Mouse (Mus musculus) adipocyte (in vitro differentiated cells): ENCODE results near the gene Agk.

Experiments used
- DNase-seq: peaks from one replicate; pipeline ENCODE4 v3.0.0-alpha.2; 2016; ENCODE audit warnings: low spot score

The Agk gene

DNA sequence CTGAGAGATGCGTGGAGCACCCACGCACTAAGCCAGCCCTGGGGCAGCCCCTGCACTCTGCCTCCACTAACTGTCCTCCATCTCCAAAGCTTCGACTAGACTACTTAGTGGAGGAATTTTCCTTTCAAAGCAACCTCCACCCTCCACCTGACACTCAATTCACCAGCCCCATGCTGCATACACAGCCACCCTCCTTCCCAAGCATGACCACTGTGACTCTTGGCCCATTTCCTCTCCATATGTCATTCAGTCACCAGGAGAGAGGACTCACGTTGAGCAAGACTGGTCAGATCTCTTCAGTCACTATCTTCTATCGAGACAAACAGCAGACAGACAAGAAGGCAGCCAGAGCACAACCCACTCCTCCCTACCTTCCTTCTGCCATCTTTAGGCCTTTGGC is 88.1 kb downstream of the Agk start:
- no peak for DNase-seq

DNA sequence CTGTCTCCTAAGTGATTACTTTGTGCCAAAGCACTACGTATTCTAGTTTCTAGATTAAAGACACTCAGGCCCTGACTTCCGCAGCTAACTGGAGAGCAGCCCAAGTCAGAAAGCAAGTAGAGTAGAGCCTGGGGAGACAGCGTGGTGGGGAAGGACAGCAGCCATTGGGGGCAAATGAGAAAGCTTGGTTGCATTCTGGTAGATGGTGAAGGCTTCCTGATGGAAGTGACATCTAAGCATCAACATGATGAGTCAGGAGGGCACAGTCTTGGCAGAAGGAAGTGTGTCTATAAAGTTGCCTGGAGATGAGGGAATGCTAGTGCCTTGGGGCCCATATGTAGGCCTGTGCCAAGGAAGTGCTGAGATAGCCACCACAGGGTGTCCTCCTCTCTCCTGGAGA is 88.6 kb downstream of the Agk start:
- DNase-seq, result no peak

DNA sequence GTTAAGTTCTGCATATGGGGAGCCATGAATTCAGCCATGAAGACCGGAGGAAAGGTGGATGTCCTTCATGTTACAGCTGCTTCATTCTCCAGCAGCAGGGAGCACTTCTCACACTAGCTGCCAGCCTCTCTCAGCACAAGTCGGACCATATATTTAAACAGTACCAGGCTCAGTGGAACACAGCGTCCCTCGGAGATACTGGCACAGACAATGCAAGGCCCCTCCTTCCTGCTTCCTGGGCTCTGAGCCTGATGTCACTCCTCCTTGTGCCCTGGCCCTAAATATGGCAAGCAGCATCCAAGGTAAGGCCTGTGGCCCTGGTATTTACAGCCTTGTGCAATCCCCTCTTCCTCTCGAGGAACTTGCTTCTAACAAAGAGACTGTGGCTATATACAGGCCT is 90.8 kb downstream of the Agk start:
- DNase-seq, result no peak

DNA sequence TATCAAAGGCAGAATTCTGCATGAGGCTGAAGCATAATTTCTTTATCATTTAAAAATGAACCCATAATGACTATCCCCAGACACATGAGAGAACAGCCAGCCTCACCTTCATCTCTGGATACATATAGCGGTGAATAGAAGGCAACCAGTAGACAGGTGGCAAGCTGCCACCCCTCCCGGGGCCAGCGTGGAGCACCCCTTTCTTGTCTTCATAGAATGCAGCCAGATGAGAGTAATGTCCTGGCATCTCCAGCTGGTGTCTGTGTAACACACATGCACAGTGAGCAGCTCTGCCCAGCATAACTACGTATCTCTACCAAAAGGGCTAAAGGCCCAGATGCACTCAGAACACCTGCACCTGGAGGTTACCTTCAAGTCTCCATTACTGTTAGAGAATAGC is 93.4 kb downstream of the Agk start:
- no peak for DNase-seq

DNA sequence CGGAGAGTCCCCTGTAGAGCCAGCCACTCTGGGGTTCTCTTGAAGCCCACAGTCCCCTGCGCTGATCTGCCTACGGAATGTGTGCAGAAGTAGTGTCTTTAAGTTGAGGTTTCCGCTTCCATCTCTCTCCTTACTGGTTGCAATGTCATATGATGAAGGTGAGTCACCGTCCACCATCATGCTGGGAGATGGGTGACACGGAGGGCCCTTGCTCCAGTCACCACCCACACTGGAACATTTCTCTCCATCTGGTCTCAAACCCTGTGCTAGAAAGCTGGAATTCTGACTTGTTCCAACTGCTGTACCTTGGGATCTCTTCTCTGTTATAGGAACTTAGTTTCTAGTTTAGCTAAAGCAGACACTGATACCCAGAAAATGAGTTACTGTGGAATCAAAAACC is 96.1 kb downstream of the Agk start:
- no peak for DNase-seq

DNA sequence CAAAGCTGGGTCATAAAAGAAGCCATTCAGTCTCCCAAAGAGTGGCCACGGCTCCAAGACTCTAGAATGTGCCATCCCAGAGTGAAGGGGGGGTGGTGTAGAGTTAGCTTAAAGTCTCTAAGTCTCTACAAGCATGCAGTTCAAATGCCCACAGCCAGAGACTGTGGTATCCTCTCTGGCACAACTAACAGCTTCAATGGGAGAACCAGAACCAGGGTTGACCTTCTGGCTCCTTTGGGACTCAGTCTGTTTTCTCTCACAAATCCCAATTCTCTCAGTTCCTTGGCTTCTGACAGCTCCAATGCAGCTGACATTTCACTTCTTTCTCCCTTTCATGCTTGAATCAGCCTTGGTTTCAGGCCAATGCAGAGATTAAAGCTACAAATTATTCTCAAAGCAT is 98.0 kb downstream of the Agk start:
- peak; percentile 32 for DNase-seq

DNA sequence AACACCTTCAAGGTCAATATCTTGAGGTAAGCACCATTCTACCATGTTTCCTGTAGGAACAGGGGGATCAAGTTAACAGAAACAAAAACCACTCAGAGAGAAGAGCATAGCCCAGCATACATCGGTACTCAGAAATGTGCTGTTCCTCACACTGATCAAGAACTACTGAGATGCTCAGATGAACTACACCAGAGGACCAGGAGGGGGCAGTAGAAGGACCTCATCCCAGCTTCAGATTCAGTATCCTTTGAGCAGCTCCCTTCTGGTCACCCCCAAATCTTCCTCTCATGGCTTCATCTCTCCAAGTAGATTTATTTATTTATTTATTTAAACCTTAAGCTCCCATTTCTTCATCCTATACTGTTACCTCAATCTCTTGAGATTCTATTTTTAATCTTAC is 98.8 kb downstream of the Agk start:
- peak; percentile 47 for DNase-seq

DNA sequence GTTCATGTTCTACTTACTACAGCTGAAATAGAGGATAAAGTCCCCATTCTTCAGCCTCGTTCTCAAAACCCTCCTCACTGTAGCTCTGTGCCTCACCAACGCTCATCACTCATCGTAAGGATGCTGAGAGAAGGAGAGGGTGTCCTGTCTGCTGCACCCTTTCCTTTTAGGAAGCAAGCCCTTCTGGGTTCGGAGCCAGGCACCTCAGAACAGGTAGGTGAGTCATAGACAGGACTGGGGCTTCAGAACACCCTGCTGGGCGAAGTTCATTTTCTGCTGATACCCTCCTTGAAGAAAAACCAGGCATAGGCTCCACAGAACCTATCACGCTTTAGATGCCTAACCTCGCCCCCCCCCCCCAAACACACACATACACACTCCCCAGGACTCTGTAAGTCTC is 102.5 kb downstream of the Agk start:
- no peak for DNase-seq

DNA sequence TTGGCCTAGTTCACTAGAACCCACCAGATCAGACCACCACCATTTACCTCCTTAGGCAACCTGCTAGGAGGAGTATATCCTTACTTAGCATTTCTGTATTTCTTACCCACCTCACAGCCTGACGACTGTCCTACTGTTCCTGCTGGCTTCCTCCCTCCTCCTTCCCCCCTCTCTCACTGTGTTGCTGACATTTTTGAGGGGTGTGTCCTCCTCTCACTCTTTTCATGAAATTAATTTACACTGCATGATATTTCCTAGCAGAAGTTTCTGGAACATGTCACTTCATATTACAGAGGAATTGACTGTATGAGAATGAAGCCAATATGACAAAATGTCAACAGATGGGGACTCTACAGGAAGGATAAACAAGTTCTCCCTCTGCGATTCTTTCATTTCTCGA is 103.7 kb downstream of the Agk start:
- DNase-seq, result no peak

DNA sequence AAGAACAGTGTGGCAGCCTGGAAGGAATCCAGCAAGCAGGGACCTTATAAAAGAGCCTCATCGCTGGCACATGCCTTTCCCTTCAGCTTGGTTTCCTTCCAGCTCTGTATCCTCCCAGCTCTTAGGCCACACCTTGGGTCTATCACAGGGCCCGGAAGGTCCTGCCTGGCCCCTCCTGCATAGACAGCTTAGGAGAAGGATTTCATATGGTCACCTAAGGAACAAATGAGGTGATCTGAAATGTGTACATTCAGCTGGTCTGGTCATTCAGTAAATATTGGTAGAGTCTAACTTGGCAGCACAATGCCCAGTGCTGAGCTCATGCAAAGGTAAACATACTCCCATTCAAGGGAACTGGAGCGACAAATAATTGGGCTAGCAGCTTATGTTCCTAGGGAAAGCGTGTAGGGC is 104.6 kb downstream of the Agk start:
- no peak for DNase-seq

DNA sequence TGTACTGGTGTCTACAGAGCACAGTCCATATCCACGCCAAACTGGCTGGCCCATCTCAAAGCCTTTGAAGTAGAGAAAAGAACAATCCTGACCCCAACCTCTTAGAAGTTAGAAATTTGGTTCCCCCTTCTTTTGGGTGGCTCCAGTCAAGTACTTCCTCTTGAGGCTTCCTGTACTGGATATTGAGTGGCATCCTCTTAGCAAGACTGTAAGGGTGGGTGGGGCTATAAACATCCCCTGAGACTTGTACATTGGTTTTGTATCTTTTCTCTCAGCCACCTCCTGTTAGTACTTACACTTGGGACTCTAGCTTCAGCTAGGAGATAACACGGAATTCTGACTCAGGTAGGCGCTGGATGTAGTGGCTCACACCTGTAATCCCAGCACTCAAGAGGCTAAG is 105.3 kb downstream of the Agk start:
- no peak for DNase-seq

DNA sequence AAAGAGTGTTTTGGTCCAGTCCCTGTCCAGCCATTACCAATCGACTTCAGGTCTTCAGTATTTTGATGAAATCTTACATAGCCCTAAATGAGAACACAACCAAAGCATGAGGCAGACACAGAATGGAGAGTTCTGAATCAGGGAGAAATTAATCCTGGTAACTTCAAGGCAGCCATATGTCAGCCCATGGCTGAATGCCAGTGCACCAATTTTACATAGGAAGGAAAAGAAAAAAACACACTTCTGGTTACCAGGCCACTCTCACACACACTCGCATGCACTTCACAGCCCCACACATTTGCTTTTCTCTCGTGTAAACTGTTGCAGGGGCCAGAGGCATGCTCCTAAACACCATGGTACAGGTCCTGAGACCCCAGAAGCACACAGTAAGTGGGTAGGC is 105.9 kb downstream of the Agk start:
- DNase-seq, result no peak

DNA sequence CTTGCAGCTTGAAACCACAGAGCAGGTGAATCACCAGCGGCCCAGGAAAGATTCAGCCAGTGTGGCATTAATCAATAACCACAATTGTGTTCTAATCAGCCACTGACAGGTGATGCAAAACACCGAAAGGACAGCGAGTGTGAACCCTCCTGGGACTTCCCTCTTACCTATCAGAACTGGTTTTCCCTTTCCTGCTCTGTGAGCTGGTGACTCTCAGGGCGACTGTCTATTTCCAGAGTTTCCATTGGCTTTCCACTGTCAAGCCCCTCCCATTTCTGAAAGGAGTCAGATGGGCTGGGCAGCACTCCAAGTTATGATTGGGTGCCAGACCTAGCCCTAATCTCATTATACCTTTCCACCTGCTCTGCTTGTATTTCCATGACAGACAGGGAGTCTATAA is 106.4 kb downstream of the Agk start:
- no peak for DNase-seq

DNA sequence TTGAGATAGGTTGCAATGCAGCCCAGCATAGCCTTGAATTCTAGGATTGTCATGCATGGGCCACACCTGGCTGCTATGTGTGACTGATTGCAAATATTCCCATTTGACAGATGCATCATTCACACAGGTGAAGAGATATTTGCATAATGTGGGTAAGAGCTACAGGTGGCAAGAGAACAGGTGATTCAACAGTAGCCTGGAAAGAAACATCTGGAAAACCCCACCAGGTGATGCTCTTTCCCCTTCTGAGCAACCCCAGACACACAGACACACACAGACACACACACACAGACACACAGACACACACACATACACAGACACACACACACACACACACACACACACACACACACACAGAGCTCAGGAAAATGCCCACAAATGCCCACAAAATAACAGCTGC is 106.8 kb downstream of the Agk start:
- no peak for DNase-seq

DNA sequence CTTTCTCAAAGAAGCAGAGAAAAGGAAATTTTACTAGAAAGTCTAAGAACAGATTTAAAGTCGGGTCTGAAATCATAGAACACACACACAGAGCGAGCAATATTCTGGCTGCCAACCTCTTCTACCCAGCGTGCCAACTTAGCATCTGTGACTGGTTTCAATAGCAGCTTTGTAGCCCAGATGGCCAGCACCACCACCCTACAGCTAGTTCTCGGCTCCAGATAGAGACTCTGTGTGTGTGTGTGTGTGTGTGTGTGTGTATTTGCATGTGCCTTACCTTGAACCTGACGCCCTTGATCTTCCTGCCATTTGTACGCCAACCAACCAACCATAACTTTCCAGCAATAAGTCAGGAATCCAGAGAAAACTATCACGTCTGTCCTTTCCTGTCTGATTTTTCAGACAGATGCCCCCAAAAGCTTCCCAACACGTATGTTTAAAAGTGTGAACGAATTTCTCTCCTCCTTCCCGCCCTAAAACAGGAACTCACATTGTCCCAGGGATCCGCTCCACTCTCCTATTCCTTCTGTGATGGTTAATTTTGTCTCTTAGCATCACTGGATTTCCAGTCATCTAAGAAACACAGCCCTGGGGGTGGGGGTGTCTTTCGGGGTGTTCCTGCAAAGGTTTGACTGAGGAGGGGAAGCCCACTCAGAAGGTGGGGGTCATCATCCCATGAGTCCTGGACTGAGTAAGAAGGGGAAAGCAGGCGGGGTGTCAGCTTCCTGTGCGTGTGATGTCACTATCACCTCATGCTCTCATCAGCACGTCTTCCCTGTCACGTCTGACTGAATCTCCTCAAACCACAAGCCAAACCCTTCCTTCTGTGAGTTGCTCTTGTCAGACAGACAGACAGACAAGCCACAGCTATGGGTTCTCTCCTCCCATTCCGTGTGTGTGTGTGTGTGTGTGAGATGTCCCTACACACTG is 107.6 kb downstream of the Agk start:
- DNase-seq, result no peak

DNA sequence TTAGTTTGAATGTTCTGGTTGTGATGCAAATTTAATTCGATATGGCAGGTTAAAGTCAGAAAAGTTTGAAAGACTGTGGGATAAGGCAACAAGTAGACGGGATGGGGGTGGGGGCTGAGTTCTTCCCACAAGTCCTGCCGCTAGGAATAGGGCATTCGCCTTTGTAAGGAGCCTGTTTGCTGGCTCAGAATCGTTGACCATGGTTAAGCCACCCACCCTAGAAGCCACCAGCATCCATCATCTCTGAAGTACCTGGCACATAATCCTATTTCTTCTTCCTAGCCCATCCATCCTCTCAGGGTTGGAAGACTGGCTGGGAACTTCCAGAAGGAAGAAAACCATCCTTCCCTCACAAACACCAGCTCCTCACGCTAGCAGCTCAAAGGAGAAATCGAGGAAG is 109.7 kb downstream of the Agk start:
- no peak for DNase-seq

DNA sequence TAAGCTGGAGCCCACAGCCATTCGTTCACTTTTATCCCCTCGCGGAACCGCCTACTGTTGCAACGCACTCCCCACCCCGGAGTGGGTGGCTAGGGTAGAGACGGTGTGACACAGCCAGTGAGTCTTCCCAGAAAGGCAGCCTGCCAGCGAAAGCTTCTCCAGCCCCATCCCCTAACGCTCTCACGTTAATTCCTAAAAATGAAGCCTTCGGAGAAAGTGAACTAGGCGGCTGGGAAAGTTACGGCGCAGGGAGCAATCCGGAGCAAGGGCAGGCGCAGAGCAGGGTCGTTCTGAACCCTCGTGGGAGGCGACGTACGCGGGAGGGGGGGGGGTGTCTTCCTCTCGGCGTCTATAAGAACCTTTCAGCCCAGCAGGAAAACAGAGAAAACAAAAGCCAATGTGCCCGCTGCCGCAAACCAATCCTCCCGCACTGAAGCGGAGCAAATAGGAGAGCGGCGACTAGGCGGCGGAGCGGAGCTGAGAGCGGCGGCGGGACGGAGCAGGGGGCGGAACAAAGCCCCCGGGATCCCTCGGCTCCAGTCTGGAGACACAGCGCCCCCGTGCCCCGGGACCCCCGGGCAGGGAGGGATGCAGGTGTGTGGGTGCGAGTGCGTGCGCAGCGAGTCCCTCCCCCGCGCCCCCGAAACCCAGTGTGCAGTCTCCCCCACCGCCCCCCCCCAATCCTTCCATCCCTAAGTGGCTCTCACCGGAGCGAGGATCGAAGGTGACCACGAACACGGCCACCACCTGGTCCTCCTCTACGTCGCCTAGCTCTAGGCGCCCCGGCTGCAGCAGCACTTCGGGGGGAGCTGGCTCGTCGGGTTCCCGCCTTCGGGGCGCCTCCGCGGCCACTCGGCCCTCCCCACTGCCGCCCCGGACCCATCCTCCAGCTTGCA is 110.4 kb downstream of the Agk start:
- no peak for DNase-seq

DNA sequence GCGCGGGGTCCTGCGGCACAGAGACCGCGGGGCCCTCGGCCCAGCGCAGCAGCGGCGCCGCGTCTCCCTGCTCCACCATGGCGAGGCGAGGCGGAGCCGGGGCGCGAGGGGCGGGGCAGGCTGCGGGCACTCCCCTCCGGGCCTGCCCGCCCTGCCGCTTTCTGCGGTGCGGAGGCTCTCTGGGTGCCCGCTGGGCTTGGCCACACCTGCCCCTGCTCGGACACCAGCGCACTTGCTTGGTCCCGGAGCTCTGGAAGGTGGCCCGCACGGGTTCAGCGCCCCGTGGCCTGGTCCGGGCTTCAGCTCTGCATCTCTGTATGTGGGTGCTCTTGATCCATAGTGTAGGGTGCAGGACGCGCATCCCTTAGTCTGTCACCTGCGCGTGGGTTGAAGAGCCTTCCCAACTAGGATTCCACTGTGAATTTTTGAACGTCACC is 111.1 kb downstream of the Agk start, which contains the start of gene E330009J07Rik:
Gene E330009J07Rik (minus strand): TSS at position 89 of the 437 bp plus-strand sequence.
- DNase-seq, result peak; percentile 21

DNA sequence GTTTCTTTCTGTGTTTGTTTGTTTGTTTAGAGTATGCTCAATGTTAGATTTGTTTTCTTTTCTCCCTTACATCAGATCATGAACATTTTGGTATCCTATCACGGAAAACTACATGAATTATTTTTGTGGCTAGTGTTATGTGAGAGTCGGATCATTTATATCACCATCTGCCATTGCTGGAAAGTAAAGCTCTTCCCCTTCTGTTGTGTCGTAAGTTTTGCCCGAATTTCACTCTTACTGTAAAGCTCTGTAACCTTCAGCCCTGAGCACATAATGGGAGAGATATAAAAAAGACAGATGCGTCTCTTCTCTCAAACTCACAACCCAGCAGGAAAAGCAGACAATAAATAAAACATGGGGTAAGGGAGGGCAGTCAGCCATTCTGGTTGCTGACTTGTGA is 114.0 kb downstream of the Agk start, which contains the start of gene Wee2:
Gene Wee2 (plus strand): TSS at position 153 of the 400 bp plus-strand sequence.
- no peak for DNase-seq

DNA sequence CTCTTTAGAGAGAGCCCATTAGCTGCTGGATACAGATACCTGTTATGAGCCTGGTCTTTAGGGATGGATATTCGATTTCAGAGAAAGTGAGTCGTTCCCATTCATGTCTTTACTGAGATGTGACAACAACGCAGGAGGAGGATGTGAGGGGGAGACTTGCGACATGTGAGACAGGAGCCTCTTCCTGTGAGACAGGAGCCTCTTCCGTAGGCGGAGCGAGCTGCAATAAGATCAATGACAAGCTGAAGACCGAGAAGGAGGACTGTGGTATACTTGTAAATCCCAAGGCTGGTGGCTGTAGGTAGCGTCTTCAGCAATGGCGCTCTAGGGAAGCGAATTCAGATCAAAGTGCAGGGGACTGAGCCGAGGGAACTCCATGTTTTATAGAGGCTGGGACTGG is 114.8 kb downstream of the Agk start:
- no peak for DNase-seq

DNA sequence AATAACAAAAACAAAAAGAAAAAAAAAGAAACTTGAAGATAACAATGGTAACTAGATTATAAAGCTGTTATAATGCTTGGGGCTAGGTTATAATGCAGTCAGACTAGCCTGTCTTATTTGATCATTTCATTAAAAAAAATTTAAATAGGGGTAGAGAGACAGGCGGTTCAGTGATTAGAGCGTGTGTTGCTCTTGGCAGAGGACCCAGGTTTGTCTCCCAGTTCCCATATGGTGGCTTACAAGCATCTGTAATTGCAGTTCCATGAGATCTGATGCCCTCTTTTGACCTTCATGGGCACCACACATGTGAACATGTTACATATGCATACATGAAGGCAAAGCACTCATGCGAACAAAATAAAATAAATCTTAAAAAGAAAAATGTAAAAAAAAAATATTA is 116.3 kb downstream of the Agk start:
- DNase-seq, result no peak

DNA sequence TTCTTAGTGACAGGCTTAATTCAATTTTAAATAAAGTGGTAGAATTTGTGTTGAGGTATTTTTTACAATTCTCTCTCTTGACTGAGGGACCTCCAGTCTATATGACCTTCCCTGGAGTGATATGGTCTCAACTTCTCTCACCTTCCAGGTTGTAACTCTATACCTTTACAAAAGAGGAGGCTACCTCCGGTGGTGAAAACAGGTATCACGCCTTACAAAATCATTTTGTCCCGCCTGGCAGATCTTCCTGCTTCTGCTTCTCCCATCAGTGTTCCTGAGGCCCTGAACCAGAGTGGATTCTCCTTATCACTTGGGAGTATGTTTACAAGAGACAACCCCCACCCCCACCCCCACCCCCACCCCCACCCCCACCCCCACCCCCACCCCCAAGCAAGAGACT is 116.8 kb downstream of the Agk start:
- DNase-seq, result no peak
